Mouse (Mus musculus) CD4-positive, CD25-positive, alpha-beta regulatory T cell, adult 2 months (primary cell): ENCODE results near the gene Tbc1d23.
"Not testable (repeated sequence)": the region's sequence is repeated elsewhere in the genome, so short reads cannot be mapped to it uniquely, and the experiment has no call there.

Source experiments
- DNase-seq: peaks from one replicate; pipeline ENCODE4 v3.0.0-alpha.2; 2012; ENCODE audit warnings: low read depth, low spot score

The Tbc1d23 gene

GRCm38 (mm10) chr16:57220361-57220760 is 10.9 kb downstream of the Tbc1d23 start:
- no peak for DNase-seq

DNA sequence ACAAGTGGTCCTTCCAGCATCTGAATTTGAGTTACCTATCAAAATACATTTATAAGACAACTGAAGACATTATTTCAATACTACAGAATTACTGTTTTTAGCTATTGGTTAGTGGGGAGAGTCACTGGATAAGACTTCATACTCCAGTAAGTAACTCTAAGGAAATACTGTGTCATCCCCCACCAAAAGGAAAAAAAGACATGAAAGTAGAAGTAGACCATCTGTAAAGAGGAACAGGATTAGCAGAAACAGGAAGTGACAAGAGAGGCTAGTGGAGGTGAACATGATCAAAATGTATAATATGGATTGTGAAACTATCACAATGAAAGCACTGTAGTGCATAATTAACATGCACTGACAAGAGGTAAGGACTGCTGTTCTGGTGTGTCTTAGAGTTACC is 15.3 kb downstream of the Tbc1d23 start:
- no peak for DNase-seq

GRCm38 (mm10) chr16:57211037-57211436 is 20.3 kb downstream of the Tbc1d23 start:
- no peak for DNase-seq

- no peak for DNase-seq
These were observed 23.0 kb downstream of the Tbc1d23 start for GRCm38 (mm10) chr16:57208342-57208741.

DNA sequence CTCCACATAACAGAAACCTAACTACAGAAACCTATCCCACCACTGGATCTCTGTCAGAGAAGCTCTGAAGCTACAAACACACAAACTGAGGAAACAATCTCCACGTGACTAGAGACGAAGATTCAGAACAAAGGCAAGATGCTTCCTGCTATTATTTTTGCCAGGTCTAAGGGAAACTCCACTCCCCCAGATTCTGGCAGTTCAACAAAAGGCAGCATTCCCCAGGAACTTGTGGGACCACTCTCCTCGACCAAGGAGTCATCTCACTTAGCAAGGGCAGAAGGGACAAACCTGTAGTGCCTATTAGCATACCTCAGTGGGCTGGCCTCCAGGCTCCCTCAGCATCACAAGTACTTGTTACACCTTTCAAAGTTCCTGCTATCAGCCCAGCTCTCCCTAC is 34.0 kb downstream of the Tbc1d23 start:
- DNase-seq, result no peak

GRCm38 (mm10) chr16:57196590-57196989 is 34.7 kb downstream of the Tbc1d23 start:
- no peak for DNase-seq

DNA sequence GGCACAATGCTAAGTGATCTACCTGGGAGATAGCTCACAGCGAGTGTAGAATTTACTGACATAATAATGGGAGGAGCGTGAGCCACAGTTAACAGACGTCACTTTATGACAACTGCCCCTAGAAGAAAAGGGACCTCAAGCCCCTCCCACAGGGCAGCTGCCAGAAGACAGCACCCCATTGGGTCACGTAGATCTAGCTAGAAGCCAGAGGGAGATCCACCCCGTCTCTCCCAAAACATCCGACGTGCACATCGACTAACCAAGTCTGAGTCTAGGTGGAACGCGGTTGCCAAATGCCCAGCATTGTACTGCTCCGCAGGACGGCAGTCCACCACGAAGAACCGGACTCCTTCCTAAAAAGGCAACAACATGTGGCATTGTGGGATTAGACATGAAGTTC is 40.1 kb downstream of the Tbc1d23 start:
- no peak for DNase-seq

GRCm38 (mm10) chr16:57190390-57190789 is 40.9 kb downstream of the Tbc1d23 start:
- DNase-seq, result no peak

GRCm38 (mm10) chr16:57189493-57189892 is 41.8 kb downstream of the Tbc1d23 start:
- DNase-seq, result no peak

- DNase-seq, result no peak
These were observed 44.7 kb downstream of the Tbc1d23 start for GRCm38 (mm10) chr16:57186618-57187017.

- DNase-seq, result no peak
These were observed 49.3 kb downstream of the Tbc1d23 start for GRCm38 (mm10) chr16:57182037-57182436.

DNA sequence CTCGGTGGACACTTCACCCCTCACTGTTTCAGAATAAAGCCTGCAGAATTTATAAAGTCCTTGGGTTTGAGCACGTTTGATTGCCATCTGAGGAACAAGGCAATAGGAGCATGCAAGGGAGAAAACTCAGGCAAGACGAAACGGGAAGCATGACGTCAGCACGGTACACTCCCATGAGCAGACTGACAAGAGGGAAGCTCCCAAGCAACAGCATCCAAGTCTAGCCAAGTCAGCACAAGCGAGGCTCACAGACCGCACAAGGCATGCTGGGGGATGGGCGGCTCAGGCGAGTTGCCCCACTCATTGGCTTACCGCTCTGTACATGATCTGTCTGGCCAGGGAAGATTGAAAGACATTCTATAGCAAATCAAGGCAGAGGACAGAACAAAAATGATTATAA is 50.1 kb downstream of the Tbc1d23 start:
- no peak for DNase-seq

GRCm38 (mm10) chr16:57177664-57178063 is 53.6 kb downstream of the Tbc1d23 start:
- no peak for DNase-seq

- DNase-seq, result peak; percentile 72
These were observed 54.0 kb downstream of the Tbc1d23 start for GRCm38 (mm10) chr16:57177254-57177653.

DNA sequence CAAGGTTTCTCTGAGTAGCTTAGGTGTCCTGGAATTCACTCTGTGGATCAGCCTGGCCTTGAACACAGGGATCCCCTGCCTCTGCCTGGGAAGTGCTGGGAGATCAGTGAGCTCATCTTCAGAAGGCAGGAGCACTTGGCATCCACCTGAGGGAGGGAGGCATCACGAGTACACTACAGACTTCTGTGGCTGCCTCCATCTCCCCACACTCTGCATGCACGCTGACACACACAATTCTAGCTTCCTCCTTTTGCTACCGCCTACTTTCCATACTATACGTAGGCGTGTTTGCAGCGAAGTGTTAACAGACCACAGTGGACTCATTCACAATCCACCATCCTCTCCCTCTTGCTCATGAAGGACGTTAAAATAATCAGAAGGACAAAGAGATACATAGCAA is 55.0 kb downstream of the Tbc1d23 start:
- DNase-seq, result no peak

- DNase-seq, result no peak
These were observed 55.6 kb downstream of the Tbc1d23 start for GRCm38 (mm10) chr16:57175751-57176150.

DNA sequence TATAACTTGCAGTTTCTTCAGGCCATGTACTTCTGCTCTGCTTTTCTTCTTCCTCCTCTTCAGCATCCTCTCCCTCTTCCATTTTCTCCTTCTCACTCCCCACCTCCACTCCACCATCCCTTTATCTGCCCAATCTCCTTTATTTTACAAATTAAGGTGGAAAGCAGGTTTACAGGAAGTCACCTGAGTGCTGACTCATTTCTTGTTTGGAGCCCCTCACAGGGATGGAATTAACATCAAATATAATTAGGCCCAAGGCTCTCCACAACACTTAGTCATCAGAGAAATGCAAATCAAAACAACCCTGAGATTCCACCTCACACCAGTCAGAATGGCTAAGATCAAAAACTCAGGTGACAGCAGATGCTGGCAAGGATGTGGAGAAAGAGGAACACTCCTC is 56.8 kb downstream of the Tbc1d23 start:
- DNase-seq, result not testable (repeated sequence)

DNA sequence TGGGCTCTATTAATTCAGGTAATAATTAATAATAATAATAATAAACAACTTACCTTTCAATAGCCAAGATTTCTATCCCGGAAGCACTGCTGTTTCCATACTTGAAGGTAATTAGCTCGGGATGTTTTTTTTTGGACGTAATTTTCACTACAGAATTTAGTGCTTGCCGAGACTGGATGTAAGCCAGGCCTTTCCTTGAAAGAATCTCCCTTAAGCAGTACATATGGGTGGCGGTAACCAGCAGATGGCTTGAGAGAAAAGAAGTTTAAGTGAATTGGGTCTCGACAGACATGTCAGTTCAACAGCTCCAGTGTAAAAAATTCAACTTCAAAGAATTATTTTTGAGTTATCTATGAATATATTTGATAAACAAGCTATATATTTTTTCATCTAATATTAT is 59.7 kb downstream of the Tbc1d23 start:
- DNase-seq, result no peak

DNA sequence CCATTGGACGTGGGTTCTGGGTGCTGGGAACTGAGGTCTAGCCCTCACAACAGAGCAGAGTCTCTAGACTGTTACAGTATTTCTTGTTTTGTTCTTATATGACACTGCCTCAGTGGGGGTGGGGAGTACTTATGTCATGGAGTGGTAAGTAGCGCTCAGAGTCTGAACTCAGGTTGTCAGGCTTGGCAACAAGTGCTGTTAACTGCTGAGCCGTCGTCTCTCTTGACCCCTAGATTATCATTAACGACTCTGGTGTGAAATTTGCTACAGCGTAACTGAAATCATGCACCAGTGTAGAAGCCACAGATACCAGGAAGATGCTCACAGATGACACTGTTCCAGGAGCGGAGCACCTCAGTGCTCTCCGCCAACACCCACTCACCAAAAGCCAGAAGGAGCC is 60.1 kb downstream of the Tbc1d23 start:
- DNase-seq, result no peak

GRCm38 (mm10) chr16:57168236-57168635 is 63.1 kb downstream of the Tbc1d23 start:
- no peak for DNase-seq

- no peak for DNase-seq
These were observed 63.8 kb downstream of the Tbc1d23 start for GRCm38 (mm10) chr16:57167514-57167912.

DNA sequence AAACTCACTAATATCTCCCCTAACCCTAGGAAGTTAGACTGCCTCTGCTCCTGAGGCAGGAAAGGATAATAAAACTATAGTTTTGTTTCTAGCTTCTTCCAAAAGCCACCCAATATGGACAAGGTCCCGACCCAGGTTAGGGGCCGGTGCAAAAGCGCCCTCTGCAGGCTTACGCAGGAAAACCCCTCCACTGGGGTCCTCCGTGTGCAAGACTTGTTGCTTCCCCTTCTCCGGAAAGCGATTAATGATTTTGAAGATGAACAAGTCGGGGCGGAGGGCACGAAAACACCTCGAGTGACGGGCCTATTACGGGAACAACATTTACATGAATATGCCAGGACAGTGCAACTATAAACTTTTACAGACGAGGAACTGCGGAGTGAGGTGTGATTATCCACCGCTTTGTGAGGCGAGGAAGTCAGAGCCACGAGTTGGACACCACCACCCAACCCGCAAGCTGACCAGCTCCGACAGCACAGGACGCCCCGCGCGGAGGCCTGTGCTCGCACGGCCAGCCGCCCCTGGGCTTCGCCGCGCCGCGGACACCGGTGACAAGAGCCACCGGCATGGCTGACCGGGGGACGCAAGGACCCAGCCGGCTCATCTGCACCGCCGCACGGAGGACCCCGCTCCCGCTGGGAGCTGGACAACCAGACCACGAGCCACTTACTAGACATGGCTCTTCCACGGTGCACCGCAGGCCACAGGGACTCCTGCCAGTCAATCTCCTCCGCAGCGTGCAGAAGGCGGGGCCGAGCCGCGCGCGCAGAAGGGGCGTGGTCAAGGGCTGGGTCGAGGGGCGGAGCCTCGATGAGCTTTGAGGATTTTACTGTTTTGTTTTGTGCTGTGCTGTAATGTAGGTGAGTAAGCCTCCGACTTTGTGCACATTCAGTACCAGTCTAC is 64.4 kb downstream of the Tbc1d23 start, which contains the start of gene Nit2:
Gene Nit2, minus strand, starts transcription at position 731 of the 903 bp plus-strand sequence.
- DNase-seq, result peak; percentile 96

DNA sequence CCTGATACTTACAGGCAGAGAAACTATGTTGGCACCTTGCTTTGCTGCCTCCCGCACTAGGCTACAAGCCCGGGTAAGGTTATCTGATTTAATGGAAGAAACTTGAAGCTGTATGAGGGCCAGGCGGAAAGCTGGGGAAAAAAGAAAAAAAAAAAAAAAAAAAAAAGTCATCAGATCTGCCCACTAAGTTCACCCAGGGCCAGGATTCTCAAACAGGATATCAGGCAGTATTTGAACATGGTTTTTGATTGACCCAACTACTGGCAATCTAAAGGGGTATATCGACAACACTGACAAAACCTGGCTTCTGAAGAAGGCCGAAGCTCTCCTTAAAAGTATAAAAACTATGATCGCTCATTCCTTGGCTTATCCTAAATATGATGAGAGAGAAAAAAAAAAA is 65.2 kb downstream of the Tbc1d23 start:
- DNase-seq, result no peak
